Mouse (Mus musculus): ENCODE data around the gene Vangl1.
"Not testable (repeated sequence)": the region's sequence is repeated elsewhere in the genome, so short reads cannot be mapped to it uniquely, and the experiment has no call there.

Gene Vangl1

GRCm38 (mm10) chr3:102203781-102204721 lies at the start of gene Vangl1:
TSS of gene Vangl1 (minus strand) at chr3:102204693.
- no peak for DNase-seq (ENCODE audit: low read depth)

- no peak for DNase-seq (ENCODE audit: low read depth)
Observed at GRCm38 (mm10) chr3:102253554-102253953, 49.1 kb upstream of the Vangl1 start.

DNA sequence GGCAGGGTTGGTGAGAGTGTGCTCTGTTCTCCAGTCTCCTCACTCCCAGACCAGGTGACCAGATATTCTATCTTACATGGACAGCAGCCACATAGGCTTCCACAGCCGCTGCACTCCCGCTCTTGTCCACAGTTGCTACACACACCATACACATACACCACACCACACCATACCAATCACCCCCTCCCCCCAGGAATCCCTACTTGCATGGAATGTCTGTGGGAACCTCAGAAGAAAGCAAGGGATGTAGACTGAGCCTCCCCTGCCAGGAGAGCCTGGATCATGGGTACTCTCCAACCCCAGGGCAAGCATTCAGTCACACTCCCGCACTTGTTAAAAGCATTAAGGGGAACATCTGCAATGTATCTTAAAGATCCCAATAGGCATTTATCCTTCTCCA lies 48.4 kb upstream of the Vangl1 start:
- no peak for DNase-seq (ENCODE audit: low read depth)

DNA sequence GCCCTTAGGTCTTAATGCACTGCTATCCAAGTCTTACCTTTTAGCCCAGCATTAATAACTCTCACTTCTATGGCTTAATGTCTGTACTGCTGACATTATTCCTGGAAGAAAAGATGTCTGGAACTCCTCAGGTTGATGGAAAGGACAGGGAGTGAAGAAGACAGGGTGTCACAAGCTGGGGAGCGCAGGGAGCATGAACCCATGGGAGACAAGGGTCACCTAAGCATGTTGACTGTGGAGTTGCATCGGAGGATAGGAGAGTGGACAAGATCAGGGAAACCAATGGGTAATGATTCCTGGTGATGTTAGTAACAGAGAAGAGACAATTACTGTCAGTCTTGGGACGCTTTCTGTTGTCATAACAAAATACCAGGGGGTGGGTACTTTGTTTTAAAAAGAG lies 46.4 kb upstream of the Vangl1 start:
- no peak for DNase-seq (ENCODE audit: low read depth)

- no peak for DNase-seq (ENCODE audit: low read depth)
Observed at GRCm38 (mm10) chr3:102249401-102249991, 45.0 kb upstream of the Vangl1 start.

GRCm38 (mm10) chr3:102244601-102245000 lies 40.1 kb upstream of the Vangl1 start:
- no peak for DNase-seq (ENCODE audit: low read depth)

DNA sequence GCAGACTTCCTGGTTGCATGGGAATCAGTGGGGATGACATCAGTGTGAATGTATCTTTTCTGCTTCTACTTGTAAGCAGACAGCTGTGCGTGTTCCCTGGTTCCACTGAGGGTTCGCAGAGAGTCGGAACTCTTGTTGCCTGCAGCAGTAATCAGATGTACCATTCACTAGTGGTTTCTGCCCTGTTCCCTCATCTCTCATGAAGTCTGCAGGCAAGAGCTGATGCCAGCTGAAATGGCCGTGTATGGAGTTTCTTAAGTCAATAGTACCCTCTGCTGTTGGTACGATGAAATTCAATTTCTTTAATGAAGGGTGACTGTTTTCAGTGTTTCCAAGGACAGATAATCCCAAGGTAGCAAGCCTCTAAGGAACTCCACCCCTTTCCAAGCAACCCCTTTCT lies 38.4 kb upstream of the Vangl1 start:
- DNase-seq (ENCODE audit: low read depth) = no peak

- DNase-seq (ENCODE audit: low read depth) = no peak
Observed at GRCm38 (mm10) chr3:102231418-102232134, 27.1 kb upstream of the Vangl1 start.

- no peak for DNase-seq (ENCODE audit: low read depth)
Observed at GRCm38 (mm10) chr3:102222756-102223155, 18.3 kb upstream of the Vangl1 start.

- no peak for DNase-seq (ENCODE audit: low read depth)
Observed at GRCm38 (mm10) chr3:102218301-102218700, 13.8 kb upstream of the Vangl1 start.

DNA sequence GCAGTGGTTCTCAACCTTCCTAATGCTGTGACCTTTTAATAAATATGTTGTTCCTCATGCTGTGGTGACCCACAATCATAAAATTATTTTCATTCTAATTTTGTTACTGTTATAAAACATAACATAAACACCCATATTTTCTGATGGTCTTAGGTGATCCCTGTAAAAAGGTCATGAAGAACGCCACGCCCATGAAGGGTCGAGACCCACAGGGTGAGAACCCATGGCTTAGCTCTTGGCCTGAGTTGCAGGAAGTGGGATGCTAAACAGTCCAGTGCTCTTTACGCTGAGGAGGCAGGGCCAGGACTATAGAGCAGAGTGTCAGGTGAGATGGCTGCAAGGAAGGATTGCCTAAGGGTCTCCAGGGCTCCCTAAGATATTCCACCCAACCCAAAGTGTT lies 10.2 kb upstream of the Vangl1 start:
- DNase-seq (ENCODE audit: low read depth) = no peak

DNA sequence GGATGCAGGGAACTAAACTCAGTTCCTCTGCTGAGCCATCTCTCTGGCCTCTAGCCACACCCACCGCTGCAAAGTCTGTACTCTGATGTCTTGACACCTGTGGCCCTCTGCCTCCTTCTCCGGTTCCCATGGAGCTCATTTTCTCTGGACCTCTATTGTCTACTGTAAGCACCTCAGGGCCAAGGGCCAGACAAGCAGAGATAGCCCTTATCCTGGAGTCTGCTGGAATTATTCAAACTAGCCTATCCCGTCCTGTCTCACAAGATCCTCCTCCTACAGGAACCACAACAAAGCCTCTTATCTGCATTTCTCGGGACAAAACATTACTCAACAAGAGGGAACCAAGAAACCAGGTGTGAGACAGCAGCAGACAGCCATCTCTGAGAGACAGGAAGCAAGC lies 9.8 kb upstream of the Vangl1 start:
- no peak for DNase-seq (ENCODE audit: low read depth)

- no peak for DNase-seq (ENCODE audit: low read depth)
Observed at GRCm38 (mm10) chr3:102212896-102213295, 8.4 kb upstream of the Vangl1 start.

GRCm38 (mm10) chr3:102212336-102212735 lies 7.8 kb upstream of the Vangl1 start:
- no peak for DNase-seq (ENCODE audit: low read depth)

GRCm38 (mm10) chr3:102211340-102211739 lies 6.8 kb upstream of the Vangl1 start:
- no peak for DNase-seq (ENCODE audit: low read depth)

GRCm38 (mm10) chr3:102210775-102211174 lies 6.3 kb upstream of the Vangl1 start:
- DNase-seq (ENCODE audit: low read depth) = peak; percentile 18

DNA sequence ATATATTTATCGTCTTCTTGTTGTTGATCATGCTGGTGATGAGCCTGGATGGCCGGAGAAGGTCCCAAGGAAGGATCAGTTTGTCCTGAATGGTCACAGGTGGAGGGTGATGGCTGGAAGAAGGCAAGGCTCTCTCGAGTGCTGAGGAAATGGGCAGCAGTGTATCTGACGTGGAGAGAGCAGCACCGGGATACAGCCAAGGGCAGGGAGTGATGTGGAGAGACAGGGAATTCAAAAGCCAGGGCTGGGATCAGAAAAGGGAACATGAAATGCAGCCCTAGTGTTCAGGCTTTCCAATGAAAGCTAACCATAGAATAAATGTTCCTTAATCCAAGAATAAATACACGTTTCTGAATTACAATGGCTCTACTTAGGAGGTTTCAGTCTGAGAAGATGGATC lies 4.4 kb upstream of the Vangl1 start:
- DNase-seq (ENCODE audit: low read depth) = no peak

GRCm38 (mm10) chr3:102205458-102205830 lies 951 bp upstream of the Vangl1 start:
- no peak for DNase-seq (ENCODE audit: low read depth)

DNA sequence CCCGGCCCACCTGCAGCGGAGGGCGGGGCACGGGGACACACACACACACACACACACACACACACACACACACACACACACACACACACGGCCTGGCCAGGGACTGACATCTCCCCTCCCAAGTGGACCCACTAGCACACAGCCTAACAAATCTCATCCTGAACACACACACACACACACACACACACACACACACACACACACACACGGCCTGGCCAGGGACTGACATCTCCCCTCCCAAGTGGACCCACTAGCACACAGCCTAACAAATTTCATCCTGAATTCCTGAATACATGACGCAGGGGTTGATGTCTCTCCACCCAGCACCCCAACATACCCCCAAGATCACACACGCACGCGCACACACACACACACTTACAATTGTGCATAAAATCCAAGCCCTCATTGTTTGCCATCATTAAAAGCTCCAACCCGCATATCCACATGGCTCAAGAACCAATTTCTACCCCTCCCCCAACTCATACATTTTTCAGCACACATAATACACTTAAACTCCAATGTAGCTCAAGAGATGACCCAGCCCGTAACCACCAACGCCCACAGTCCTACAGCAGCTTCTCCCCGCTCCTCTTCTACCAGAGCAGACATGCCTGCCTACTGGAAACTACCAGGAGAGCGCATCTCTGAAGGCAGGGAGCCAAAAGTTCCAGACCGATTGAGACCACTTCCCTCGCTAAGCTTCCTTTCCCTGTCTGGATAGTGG lies 403 bp upstream of the Vangl1 start:
- DNase-seq (ENCODE audit: low read depth) = not testable (repeated sequence)

DNA sequence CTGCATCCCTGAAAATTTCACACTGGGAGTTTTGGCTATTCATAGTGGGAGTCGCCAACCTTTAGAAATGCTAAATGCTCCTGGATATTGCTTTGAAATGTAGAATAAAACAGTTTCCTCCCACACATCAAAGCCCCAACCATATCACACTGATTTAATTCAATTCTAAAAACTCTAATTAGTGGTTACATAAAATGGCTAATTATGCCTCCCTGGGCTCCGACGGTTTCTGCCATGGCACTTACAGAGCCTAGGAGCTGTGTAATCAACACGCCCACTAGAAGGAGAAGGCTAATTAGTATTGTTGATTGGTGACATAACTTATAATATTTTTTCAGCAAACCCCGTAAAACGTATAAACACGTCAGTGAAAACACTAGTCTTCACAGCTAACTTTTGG lies 1.4 kb downstream of the Vangl1 start:
- no peak for DNase-seq (ENCODE audit: low read depth)

GRCm38 (mm10) chr3:102199991-102200390 lies 4.5 kb downstream of the Vangl1 start:
- DNase-seq (ENCODE audit: low read depth) = no peak

DNA sequence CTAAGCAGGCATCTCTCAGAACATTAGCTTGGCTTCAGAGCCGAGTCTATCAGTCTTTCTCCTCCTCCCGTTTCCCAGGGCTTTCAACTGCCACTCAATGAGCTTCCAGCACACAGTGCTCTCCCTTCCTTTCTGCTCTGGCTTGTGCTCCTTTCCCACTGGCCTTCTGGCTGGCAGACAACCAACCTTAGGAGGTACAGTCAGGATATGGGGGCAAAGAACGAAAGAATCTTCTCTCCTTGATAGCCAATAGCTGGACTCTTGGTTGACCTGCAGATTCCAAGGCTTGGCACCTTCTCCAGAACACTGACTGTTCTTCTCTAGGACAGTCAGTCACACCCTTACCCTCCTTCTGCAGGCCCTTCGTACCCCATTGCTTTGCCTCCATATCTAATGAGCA lies 5.3 kb downstream of the Vangl1 start:
- no peak for DNase-seq (ENCODE audit: low read depth)

All from induced T-regulatory cell, adult 2 months (primary cell).